Mouse (Mus musculus) heart, embryonic 12.5 days (tissue): ENCODE measurements around the gene Arhgef17. TPM values are rescaled to one million over a fixed set of nuclear protein-coding genes. Genes with fewer than 3 reads are reported as not detected.
A peak's percentile ranks its signal among the peaks of the same experiment; 100 is the strongest.

Source experiments
- ATAC-seq: fragments of 200-750 bp; cut with Nextera tagmentation; 2 replicates; pipeline ENCODE4 v1.8.0; 2017; ENCODE audit warnings: moderate TSS enrichment, moderate library complexity; ENCODE audit not compliant: insufficient number of reproducible peaks, low FRiP score
- H3K27ac ChIP-seq: fragments of 300-500 bp; sonication (generic); 2 replicates; pipeline ENCODE4 v1.5.1; 2016; ENCODE audit warnings: mild to moderate bottlenecking, moderate library complexity; ENCODE audit not compliant: poor library complexity, severe bottlenecking
- H3K27me3 ChIP-seq: fragments of 300-500 bp; sonication (generic); replicated peaks from 2 replicates; pipeline ENCODE4 v1.6.1; 2016; ENCODE audit warnings: mild to moderate bottlenecking, moderate library complexity
- H3K36me3 ChIP-seq: fragments of 300-500 bp; sonication (generic); 2 replicates; pipeline ENCODE4 v1.6.1; 2016; ENCODE audit warnings: mild to moderate bottlenecking, moderate library complexity
- H3K4me1 ChIP-seq: fragments of 300-500 bp; sonication (generic); replicated peaks from 2 replicates; pipeline ENCODE4 v1.6.1; 2016; ENCODE audit warnings: mild to moderate bottlenecking
- H3K4me2 ChIP-seq: fragments of 300-500 bp; sonication (generic); 2 replicates; pipeline ENCODE4 v1.6.1; 2016; ENCODE audit warnings: mild to moderate bottlenecking, moderate library complexity
- H3K4me3 ChIP-seq: fragments of 300-500 bp; sonication (generic); 2 replicates; pipeline ENCODE4 v1.5.1; 2016; ENCODE audit warnings: mild to moderate bottlenecking
- H3K9ac ChIP-seq: fragments of 300-500 bp; sonication (generic); 2 replicates; pipeline ENCODE4 v1.6.1; 2016; ENCODE audit warnings: mild to moderate bottlenecking, moderate library complexity
- H3K9me3 ChIP-seq: fragments of 300-500 bp; sonication (generic); replicated peaks from 2 replicates; pipeline ENCODE4 v1.6.1; 2016; ENCODE audit warnings: mild to moderate bottlenecking, moderate library complexity
- WGBS: fragments of 180-500 bp; shearing (Covaris S2); methylation state at CpG from one replicate; pipeline ENCODE4 v1.1.7; 2016; 5-methylcytosine and 5-hydroxymethylcytosine counted together
- polyA plus RNA-seq: library from polyadenylated mRNA; unstranded; fragments of >200 nt; fragmentation: Nextera tagmentation; extraction: Ambion mirVana; gene quantifications from 2 replicates; pipeline ENCODE4 v1.2.1, GENCODE M21; 2016

Arhgef17 gene
- polyA plus RNA-seq, 1 experiment from 2014 or later, result 8.7 TPM

- no peaks in the 10 kb centered on the region for H3K9me3 ChIP-seq
- H3K36me3 ChIP-seq, result peaks cover 20% of the 10 kb centered on the region
- H3K4me3 ChIP-seq, result peak overlapping the region; percentile 72
- WGBS, result 18% methylated on average over 12 of the region's 12 CpGs
- no peak for ATAC-seq
- peaks cover 93% of the 10 kb centered on the region for H3K4me1 ChIP-seq
- peak overlapping the region; percentile 91 for H3K9ac ChIP-seq
- peak overlapping the region; percentile 50; the same call in 1 of the 2 replicates for H3K27ac ChIP-seq
- H3K27me3 ChIP-seq, result no peaks in the 10 kb centered on the region
- H3K4me2 ChIP-seq, result peak overlapping the region; percentile 95
Measured at GRCm38 (mm10) chr7:100926311-100926923, 5.5 kb downstream of the Arhgef17 start.

- peak overlapping the region; percentile 72; the same call in 1 of the 2 replicates for H3K4me3 ChIP-seq
Measured at GRCm38 (mm10) chr7:100924674-100925445, 7.0 kb downstream of the Arhgef17 start.

DNA sequence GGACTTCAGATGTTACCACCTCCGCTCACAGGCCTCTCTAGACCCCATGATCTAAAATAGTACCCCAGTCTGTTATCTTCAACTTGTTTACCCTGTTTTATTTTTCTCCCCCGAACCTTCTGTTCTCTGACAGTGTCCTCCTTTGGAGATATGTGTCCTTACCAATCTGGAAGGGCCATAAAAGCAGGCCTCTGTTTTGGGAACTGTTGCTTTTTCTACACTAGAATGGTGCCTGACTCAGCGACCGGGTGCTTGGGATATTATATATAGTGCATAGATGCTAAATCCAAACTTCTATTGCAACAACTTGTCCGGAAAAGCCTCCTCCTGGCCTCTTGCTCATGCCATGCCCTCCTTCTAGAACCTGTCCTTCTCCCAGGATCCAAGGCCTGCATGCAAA is 7.7 kb downstream of the Arhgef17 start:
- Histone ChIP-seq H3K4me1 (peaks cover 95% of the 10 kb centered on the region), H3K4me3 (no peak overlapping the region), H3K9ac (peak overlapping the region; percentile 57), H3K36me3 (peaks cover 23% of the 10 kb centered on the region), H3K9me3 (no peaks in the 10 kb centered on the region), H3K27ac (peak overlapping the region; percentile 69; the same call in 1 of the 2 replicates), H3K4me2 (peak overlapping the region; percentile 95), H3K27me3 (no peaks in the 10 kb centered on the region)
- 63% methylated on average over 5 of the region's 5 CpGs for WGBS
- no peak for ATAC-seq

More at GRCm38 (mm10) chr7:100924674-100925445, 7.0 kb downstream of the Arhgef17 start:
- 12% methylated on average over 10 of the region's 10 CpGs for WGBS
- Histone ChIP-seq H3K27ac (peak overlapping the region; percentile 69), H3K4me1 (peaks cover 95% of the 10 kb centered on the region), H3K9ac (peak overlapping the region; percentile 57), H3K4me2 (peak overlapping the region; percentile 95), H3K27me3 (no peaks in the 10 kb centered on the region), H3K36me3 (peaks cover 23% of the 10 kb centered on the region), H3K9me3 (no peaks in the 10 kb centered on the region)
- ATAC-seq, result peak; percentile 2; the same call in 1 of the 2 replicates

DNA sequence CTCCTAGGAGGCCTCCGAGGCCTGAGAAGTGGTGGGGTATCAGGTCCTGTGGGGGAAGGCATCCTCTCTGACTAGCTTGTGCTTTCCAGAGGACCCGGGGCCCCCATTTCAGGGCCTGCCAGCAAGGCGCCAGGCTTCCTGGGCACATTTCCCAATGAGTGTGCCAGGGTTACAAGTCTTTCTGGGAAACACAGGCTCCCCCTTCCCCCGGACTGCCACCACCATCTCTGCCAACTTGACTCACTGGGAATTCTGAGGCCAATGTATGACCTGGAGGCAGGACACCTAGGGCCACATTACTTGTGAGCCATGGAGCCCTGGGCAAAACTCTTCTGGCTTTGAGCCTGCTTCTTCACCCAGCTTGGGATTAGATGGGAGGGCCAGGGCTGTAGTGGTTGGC is 9.0 kb downstream of the Arhgef17 start:
- Histone ChIP-seq H3K9me3 (no peaks in the 10 kb centered on the region), H3K4me1 (peaks cover 95% of the 10 kb centered on the region), H3K27me3 (no peaks in the 10 kb centered on the region), H3K4me2 (no peak overlapping the region), H3K4me3 (no peak overlapping the region), H3K9ac (peak overlapping the region; percentile 32; the same call in 1 of the 2 replicates), H3K36me3 (peaks cover 19% of the 10 kb centered on the region), H3K27ac (0 out of 2 replicates have a peak overlapping the region, but pooled peaks have one; percentile 5)
- WGBS, result 80% methylated on average over 4 of the region's 4 CpGs
- ATAC-seq, result no peak

DNA sequence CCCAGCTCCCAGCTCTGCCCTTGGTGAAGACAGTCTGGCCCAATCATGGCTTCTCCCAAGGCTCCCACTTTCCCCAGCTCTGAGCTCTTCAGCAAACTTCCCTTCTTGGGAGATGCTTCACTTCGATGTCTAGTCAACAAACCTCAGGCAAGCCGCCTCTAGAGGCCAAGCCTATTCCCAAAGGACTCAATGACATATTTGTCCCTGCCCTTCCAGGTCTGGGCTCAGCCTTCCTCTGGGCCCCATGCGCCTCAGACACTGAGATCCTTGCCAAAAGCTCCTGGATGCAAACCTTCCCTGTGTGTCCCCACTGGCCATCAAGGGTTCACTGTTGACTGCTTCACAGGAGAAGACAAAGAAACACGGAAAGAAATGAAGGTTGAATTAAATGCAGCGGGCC is 10.6 kb downstream of the Arhgef17 start:
- H3K9me3 ChIP-seq, result no peaks in the 10 kb centered on the region
- ATAC-seq, result no peak
- H3K27ac ChIP-seq, result no peak overlapping the region
- H3K36me3 ChIP-seq, result peaks cover 26% of the 10 kb centered on the region
- no peak overlapping the region for H3K4me2 ChIP-seq
- no peaks in the 10 kb centered on the region for H3K27me3 ChIP-seq
- H3K4me1 ChIP-seq, result peaks cover 95% of the 10 kb centered on the region
- WGBS, result 89% methylated on average over 5 of the region's 5 CpGs
- no peak overlapping the region for H3K9ac ChIP-seq
- no peak overlapping the region for H3K4me3 ChIP-seq

DNA sequence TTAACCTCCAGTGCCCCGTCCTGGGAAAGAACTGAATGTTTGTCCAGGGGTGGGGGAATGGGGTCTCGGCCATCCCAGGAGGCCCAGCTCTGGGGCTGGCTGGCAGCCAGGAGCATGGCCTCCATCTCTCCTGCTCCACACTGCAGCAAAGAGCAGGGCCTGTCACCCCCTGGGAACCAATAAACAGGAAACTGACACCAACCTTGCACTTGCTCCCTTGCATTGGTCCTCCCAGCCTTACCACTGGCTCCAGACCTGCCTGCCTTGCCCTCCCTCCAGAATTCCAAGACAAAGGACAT is 12.1 kb downstream of the Arhgef17 start:
- Histone ChIP-seq H3K4me1 (peaks cover 95% of the 10 kb centered on the region), H3K36me3 (peaks cover 31% of the 10 kb centered on the region), H3K9ac (0 out of 2 replicates have a peak overlapping the region, but pooled peaks have one; percentile 29), H3K4me2 (peak overlapping the region; percentile 41), H3K4me3 (no peak overlapping the region), H3K27me3 (no peaks in the 10 kb centered on the region), H3K27ac (peak overlapping the region; percentile 79), H3K9me3 (no peaks in the 10 kb centered on the region)
- ATAC-seq, result peak; percentile 47; the same call in 1 of the 2 replicates
- 10% methylated on average over 2 of the region's 2 CpGs for WGBS

- Histone ChIP-seq H3K27ac (peak overlapping the region; percentile 79), H3K4me1 (peaks cover 95% of the 10 kb centered on the region), H3K4me3 (no peak overlapping the region), H3K27me3 (no peaks in the 10 kb centered on the region), H3K36me3 (peaks cover 31% of the 10 kb centered on the region), H3K4me2 (peak overlapping the region; percentile 41), H3K9ac (0 out of 2 replicates have a peak overlapping the region, but pooled peaks have one; percentile 29), H3K9me3 (no peaks in the 10 kb centered on the region)
- WGBS, result 40% methylated on average over 7 of the region's 7 CpGs
- no peak; the same call in 1 of the 2 replicates for ATAC-seq
Measured at GRCm38 (mm10) chr7:100919006-100919808, 12.7 kb downstream of the Arhgef17 start.

- Histone ChIP-seq H3K4me2 (peak overlapping the region; percentile 50), H3K27ac (peak overlapping the region; percentile 79), H3K4me1 (peaks cover 95% of the 10 kb centered on the region), H3K9ac (peak overlapping the region; percentile 69), H3K27me3 (no peaks in the 10 kb centered on the region), H3K36me3 (peaks cover 31% of the 10 kb centered on the region), H3K9me3 (no peaks in the 10 kb centered on the region), H3K4me3 (no peak overlapping the region)
- peak; percentile 38; the same call in 1 of the 2 replicates for ATAC-seq
- 8% methylated on average over 8 of the region's 9 CpGs for WGBS
Measured at GRCm38 (mm10) chr7:100918176-100918575, 13.7 kb downstream of the Arhgef17 start.

GRCm38 (mm10) chr7:100917751-100918150 is 14.2 kb downstream of the Arhgef17 start:
- Histone ChIP-seq H3K27me3 (no peaks in the 10 kb centered on the region), H3K4me2 (peak overlapping the region; percentile 50), H3K27ac (peak overlapping the region; percentile 79), H3K9me3 (no peaks in the 10 kb centered on the region), H3K36me3 (peaks cover 28% of the 10 kb centered on the region), H3K4me1 (peaks cover 95% of the 10 kb centered on the region), H3K9ac (peak overlapping the region; percentile 69), H3K4me3 (no peak overlapping the region)
- ATAC-seq, result no peak
- WGBS, result 39% methylated on average over 6 of the region's 6 CpGs

GRCm38 (mm10) chr7:100916526-100916925 is 15.4 kb downstream of the Arhgef17 start:
- H3K27ac ChIP-seq, result peak overlapping the region; percentile 31
- peaks cover 95% of the 10 kb centered on the region for H3K4me1 ChIP-seq
- peaks cover 16% of the 10 kb centered on the region for H3K36me3 ChIP-seq
- H3K27me3 ChIP-seq, result no peaks in the 10 kb centered on the region
- no peak overlapping the region for H3K4me2 ChIP-seq
- H3K9me3 ChIP-seq, result no peaks in the 10 kb centered on the region
- H3K9ac ChIP-seq, result peak overlapping the region; percentile 41; the same call in 1 of the 2 replicates
- no peak for ATAC-seq
- no peak overlapping the region for H3K4me3 ChIP-seq
- WGBS, result 45% methylated on average over 6 of the region's 6 CpGs
